Mouse (Mus musculus): ENCODE results near the gene Bicd2. TPM values are rescaled to one million over a fixed set of nuclear protein-coding genes. Genes with fewer than 3 reads are reported as not detected.
"Not testable (repeated sequence)": the region's sequence is repeated elsewhere in the genome, so short reads cannot be mapped to it uniquely, and the experiment has no call there.

Gene Bicd2
- polyA plus RNA-seq, 2 experiments = 30.5 to 30.8 TPM

DNA sequence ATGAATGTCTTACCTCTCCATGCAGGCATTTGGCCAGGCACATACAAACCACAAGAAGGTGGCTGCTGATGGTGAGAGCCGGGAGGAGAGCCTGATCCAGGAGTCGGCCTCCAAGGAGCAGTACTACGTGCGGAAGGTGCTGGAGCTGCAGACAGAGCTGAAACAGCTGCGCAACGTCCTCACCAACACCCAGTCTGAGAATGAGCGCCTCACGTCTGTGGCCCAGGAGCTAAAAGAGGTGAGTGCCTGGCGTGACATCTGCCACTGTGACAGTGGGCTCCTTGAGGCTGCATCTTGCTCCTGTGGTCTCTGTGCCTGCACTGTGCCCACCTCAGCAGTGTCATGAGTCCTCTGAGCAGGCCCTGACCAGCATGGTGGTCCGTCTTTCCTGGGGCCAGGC lies 28.0 kb downstream of the Bicd2 start:
- H3K9ac ChIP-seq (ENCODE audit: low read depth, low read length, severe bottlenecking) = no peak overlapping the region
- H3K9me3 ChIP-seq (ENCODE audit: control insufficient read depth, low read length) = no peaks in the 10 kb centered on the region
- no peaks in the 10 kb centered on the region for H3K27me3 ChIP-seq (ENCODE audit: control insufficient read depth, insufficient read depth, low read length)
- H3K4me3 ChIP-seq (replicated peaks; ENCODE audit: low read length) = no peak overlapping the region
- H3K27ac ChIP-seq (replicated peaks; ENCODE audit: low read depth, low read length) = no peak overlapping the region
- no peak for TF ChIP-seq POLR2A (IDR thresholded peaks at IDR 0.05; ENCODE audit: borderline replicate concordance, extremely low read depth, insufficient read depth, insufficient read length)
- WGBS = 94% methylated on average over 10 of the region's 10 CpGs
- H3K36me3 ChIP-seq (ENCODE audit: control insufficient read depth, insufficient read depth, low read length) = peaks cover 30% of the 10 kb centered on the region
- ATAC-seq (ENCODE audit: low FRiP score, low read depth) = no peak
- DNase-seq (ENCODE audit: low spot score) = no peak
- H3K4me1 ChIP-seq (ENCODE audit: control insufficient read depth, insufficient read depth, low read length) = no peaks in the 10 kb centered on the region
- H3K4me2 ChIP-seq (replicated peaks; ENCODE audit: low read depth, low read length, severe bottlenecking) = no peak overlapping the region

DNA sequence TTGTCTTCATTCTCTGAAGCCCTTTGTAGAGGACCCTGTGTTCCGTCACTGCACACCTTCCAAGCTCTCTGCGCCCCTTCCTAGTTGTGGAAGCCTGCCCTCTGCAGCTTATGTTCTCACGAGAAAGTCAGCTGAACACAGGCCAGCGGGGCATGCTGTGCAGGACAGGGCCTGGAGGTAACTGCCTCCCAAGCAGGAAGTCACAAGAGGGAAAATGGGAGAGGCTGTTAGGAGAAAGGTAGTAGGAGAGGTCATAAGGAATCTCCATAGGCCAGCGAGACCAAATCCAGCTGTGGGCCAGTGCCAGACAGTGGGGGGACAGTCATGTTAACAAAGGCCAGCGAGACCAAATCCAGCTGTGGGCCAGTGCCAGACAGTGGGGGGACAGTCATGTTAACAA lies 28.8 kb downstream of the Bicd2 start:
- WGBS = 74% methylated on average over 6 of the region's 6 CpGs
- not testable (repeated sequence) for H3K4me2 ChIP-seq (replicated peaks; ENCODE audit: low read depth, low read length, severe bottlenecking); H3K27ac ChIP-seq (replicated peaks; ENCODE audit: low read depth, low read length); H3K4me1 ChIP-seq (ENCODE audit: control insufficient read depth, insufficient read depth, low read length); H3K9me3 ChIP-seq (ENCODE audit: control insufficient read depth, low read length); ATAC-seq (ENCODE audit: low FRiP score, low read depth); H3K9ac ChIP-seq (ENCODE audit: low read depth, low read length, severe bottlenecking); H3K27me3 ChIP-seq (ENCODE audit: control insufficient read depth, insufficient read depth, low read length); DNase-seq (ENCODE audit: low spot score); H3K4me3 ChIP-seq (replicated peaks; ENCODE audit: low read length)
- H3K36me3 ChIP-seq (ENCODE audit: control insufficient read depth, insufficient read depth, low read length) = peaks cover 38% of the 10 kb centered on the region

DNA sequence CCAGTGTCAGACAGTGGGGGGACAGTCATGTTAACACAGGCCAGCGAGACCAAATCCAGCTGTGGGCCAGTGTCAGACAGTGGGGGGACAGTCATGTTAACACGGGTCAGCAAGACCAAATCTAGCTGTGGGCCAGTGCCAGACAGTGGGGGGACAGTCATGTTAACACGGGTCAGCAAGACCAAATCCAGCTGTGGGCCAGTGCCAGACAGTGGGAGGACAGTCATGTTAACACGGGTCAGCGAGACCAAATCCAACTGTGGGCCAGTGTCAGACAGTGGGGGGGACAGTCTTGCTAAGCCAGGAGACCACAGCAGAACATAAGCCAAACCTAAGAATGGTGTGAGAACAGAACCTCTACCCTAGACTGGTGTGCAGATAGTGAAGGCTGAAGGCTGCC lies 29.5 kb downstream of the Bicd2 start:
- not testable (repeated sequence) for H3K9me3 ChIP-seq (ENCODE audit: control insufficient read depth, low read length); H3K4me1 ChIP-seq (ENCODE audit: control insufficient read depth, insufficient read depth, low read length); H3K4me3 ChIP-seq (replicated peaks; ENCODE audit: low read length); H3K27ac ChIP-seq (replicated peaks; ENCODE audit: low read depth, low read length); H3K27me3 ChIP-seq (ENCODE audit: control insufficient read depth, insufficient read depth, low read length); ATAC-seq (ENCODE audit: low FRiP score, low read depth); DNase-seq (ENCODE audit: low spot score); H3K4me2 ChIP-seq (replicated peaks; ENCODE audit: low read depth, low read length, severe bottlenecking)
- peaks cover 40% of the 10 kb centered on the region for H3K36me3 ChIP-seq (ENCODE audit: control insufficient read depth, insufficient read depth, low read length)
- 83% methylated on average over 5 of the region's 5 CpGs for WGBS
- peak overlapping the region; percentile 21; the same call in 1 of the 2 replicates for H3K9ac ChIP-seq (ENCODE audit: low read depth, low read length, severe bottlenecking)

DNA sequence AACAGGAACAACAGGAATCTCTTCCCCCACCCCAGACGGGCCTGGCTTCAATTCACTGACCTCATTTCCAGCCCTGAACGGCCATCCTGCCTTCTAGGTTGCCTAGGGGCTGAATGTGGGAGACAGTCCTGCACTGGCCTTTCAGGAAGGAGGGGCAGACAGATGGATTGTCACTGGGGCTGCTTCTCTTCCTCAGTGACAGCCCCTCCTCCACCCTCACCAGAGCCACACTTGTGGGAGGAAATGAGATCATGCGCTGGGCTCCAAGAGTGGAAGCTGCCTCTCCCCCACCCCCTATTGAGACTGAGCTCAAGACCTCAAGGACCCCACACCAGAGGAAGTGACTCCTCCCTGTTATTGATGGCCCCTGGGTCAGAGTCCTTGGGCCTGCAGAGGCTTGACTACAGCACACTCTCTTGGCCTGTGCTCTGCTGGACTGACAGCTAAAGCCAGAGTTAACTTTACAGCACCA lies 30.1 kb downstream of the Bicd2 start:
- H3K4me1 ChIP-seq (ENCODE audit: control insufficient read depth, insufficient read depth, low read length) = no peaks in the 10 kb centered on the region
- no peak overlapping the region for H3K4me3 ChIP-seq (replicated peaks; ENCODE audit: low read length)
- peaks cover 46% of the 10 kb centered on the region for H3K36me3 ChIP-seq (ENCODE audit: control insufficient read depth, insufficient read depth, low read length)
- H3K4me2 ChIP-seq (replicated peaks; ENCODE audit: low read depth, low read length, severe bottlenecking) = no peak overlapping the region
- no peaks in the 10 kb centered on the region for H3K9me3 ChIP-seq (ENCODE audit: control insufficient read depth, low read length)
- H3K27ac ChIP-seq (replicated peaks; ENCODE audit: low read depth, low read length) = no peak overlapping the region
- H3K9ac ChIP-seq (ENCODE audit: low read depth, low read length, severe bottlenecking) = peak overlapping the region; percentile 21; the same call in 1 of the 2 replicates
- ATAC-seq (ENCODE audit: low FRiP score, low read depth) (peak; percentile 41; the same call in 1 of the 2 replicates), DNase-seq (ENCODE audit: low spot score) (peak; percentile 37)
- no peak for TF ChIP-seq POLR2A (IDR thresholded peaks at IDR 0.05; ENCODE audit: borderline replicate concordance, extremely low read depth, insufficient read depth, insufficient read length)
- no peaks in the 10 kb centered on the region for H3K27me3 ChIP-seq (ENCODE audit: control insufficient read depth, insufficient read depth, low read length)
- 9% methylated on average over 3 of the region's 3 CpGs for WGBS

DNA sequence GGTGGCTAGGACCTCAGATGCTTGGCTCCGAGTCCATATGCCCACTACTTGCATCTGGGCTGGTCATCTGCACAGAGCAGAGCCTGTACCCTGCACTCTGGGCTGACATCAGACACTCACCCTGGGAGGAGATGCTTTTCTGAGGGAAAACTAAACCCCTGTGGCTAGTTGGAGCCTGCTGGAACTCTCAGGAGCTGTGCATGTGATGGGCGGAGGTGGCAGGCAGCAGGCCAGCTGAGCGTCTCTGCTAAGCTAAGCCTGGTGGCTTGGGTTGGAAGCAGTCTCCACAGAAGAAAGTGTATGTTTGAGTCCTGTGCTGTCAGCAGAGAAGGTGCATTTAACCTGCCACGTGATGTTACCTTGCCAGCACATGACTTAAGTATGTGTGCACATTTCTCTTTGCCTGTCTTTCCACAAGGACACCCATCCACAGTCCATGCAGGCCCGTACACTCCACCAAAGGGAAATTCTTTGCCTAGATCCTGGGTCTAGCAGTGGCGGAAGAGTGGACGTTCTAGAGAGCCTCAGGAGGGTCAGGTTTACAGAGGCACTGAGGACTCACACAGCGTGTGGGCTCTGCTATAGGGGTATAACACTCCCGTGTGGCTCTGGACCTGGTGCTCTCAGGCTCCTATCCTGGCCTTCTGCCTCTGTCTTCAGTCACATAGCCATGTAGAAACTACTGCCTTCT lies 31.1 kb downstream of the Bicd2 start:
- Histone ChIP-seq H3K9me3 (ENCODE audit: control insufficient read depth, low read length) (no peaks in the 10 kb centered on the region), H3K4me1 (ENCODE audit: control insufficient read depth, insufficient read depth, low read length) (no peaks in the 10 kb centered on the region), H3K27ac (replicated peaks; ENCODE audit: low read depth, low read length) (no peak overlapping the region), H3K4me2 (replicated peaks; ENCODE audit: low read depth, low read length, severe bottlenecking) (no peak overlapping the region), H3K27me3 (ENCODE audit: control insufficient read depth, insufficient read depth, low read length) (no peaks in the 10 kb centered on the region), H3K4me3 (replicated peaks; ENCODE audit: low read length) (no peak overlapping the region), H3K9ac (ENCODE audit: low read depth, low read length, severe bottlenecking) (no peak overlapping the region), H3K36me3 (ENCODE audit: control insufficient read depth, insufficient read depth, low read length) (peaks cover 56% of the 10 kb centered on the region)
- DNase-seq (ENCODE audit: low spot score) = no peak
- WGBS = 86% methylated on average over 9 of the region's 9 CpGs
- no peak for ATAC-seq (ENCODE audit: low FRiP score, low read depth)
- no peak for TF ChIP-seq POLR2A (IDR thresholded peaks at IDR 0.05; ENCODE audit: borderline replicate concordance, extremely low read depth, insufficient read depth, insufficient read length)

All from limb, embryonic 14.5 days (tissue).